Mouse (Mus musculus) C2C12 (cell line): ENCODE results near the gene Aaas.

ENCODE experiments used
- CEBPB ChIP-seq: IDR thresholded peaks from one replicate; pipeline ENCODE4 v1.6.1; 2011; ENCODE audit warnings: low read depth, mild to moderate bottlenecking, control low read depth, moderate library complexity
- CTCF ChIP-seq: IDR thresholded peaks from one replicate; pipeline ENCODE4 v1.5.1; 2011; ENCODE audit not compliant: control insufficient read depth, insufficient read depth, insufficient read length
- FOSL1 ChIP-seq: IDR thresholded peaks from one replicate; pipeline ENCODE4 v1.8.0; 2011; ENCODE audit warnings: mild to moderate bottlenecking, low read length; ENCODE audit not compliant: poor library complexity, insufficient read depth, severe bottlenecking
- MAX ChIP-seq: IDR thresholded peaks from one replicate; pipeline ENCODE4 v1.6.1; 2011; ENCODE audit warnings: mild to moderate bottlenecking, control low read depth
- MYOD1 ChIP-seq: IDR thresholded peaks from one replicate; pipeline ENCODE4 v1.6.1; 2011; ENCODE audit warnings: low read depth; ENCODE audit not compliant: control insufficient read depth, insufficient read length
- MYOG ChIP-seq: IDR thresholded peaks from one replicate; pipeline ENCODE4 v1.6.1; 2011; ENCODE audit not compliant: control insufficient read depth, insufficient read length; ENCODE audit errors: extremely low read depth
- USF1 ChIP-seq: IDR thresholded peaks from one replicate; pipeline ENCODE4 v1.6.1; 2011; ENCODE audit warnings: low read depth, mild to moderate bottlenecking, control low read depth, moderate library complexity

DNA sequence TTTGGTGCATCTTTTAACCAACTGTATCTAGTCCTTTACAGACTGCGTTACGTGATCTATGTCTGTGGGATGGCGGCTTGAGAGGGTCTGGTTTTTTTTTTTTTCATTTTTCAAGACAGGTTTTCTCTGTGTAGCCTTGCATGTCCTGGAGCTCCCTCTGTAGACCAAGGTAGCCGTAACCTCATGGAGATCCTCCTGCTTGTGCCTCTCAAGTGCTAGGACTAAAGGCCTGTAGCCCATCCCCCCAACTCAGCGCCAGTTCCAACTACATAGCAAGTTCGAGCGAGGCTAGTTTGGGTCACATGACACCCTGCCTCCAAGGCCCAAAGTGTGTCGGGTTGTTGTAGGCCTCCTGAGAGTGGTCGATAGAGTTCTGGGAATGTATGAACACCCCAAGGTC, 41.9 kb downstream of the Aaas start:
- TF ChIP-seq CTCF (no peak), CEBPB (no peak), USF1 (no peak), MAX (no peak), MYOD1 (no peak), MYOG (no peak), FOSL1 (no peak)
